Mouse (Mus musculus): ENCODE measurements around the gene Cfap74.

DNA sequence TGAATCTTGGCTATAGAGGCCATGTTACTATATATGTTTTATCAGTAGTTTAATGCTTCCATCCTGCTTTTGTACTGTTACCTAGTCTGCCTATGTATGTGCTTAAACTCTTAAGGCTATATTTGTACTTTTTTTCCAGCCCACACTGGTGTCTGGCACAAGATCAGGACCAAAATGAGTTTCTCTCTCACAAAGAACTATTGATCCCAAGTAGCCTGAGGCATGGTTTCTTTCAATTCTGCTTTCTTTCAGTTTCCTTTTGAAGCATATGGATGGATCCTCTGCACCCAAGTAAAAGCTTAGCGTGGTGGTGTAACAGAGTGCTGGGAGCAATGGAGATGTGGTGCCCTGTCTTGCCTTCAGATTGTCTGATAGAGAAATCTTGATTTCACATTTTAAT lies 102.0 kb downstream of the Cfap74 start:
- TF ChIP-seq CTCF (IDR thresholded peaks at IDR 0.05; ENCODE audit: low read depth, low read length) (no peak), GATA1 (IDR thresholded peaks at IDR 0.05; ENCODE audit: borderline replicate concordance, low read length) (no peak), GATA2 (IDR thresholded peaks at IDR 0.05; ENCODE audit: borderline replicate concordance, low read depth, low read length) (no peak), TAL1 (conservative IDR thresholded peaks at IDR 0.05; ENCODE audit: low read depth, low read length) (no peak), POLR2AphosphoS5 (IDR thresholded peaks at IDR 0.05; ENCODE audit: insufficient replicate concordance, low read depth, low read length) (no peak)
